Mouse (Mus musculus) myocyte (in vitro differentiated cells): ENCODE measurements around the gene Tas1r1.

ENCODE experiments used
- CEBPB ChIP-seq: IDR thresholded peaks from 2 replicates; pipeline ENCODE4 v1.6.1; 2011; ENCODE audit warnings: mild to moderate bottlenecking, moderate library complexity; ENCODE audit not compliant: poor library complexity, insufficient read depth, severe bottlenecking
- E2F4 ChIP-seq: IDR thresholded peaks from one replicate; pipeline ENCODE4 v1.6.1; 2011; ENCODE audit warnings: mild to moderate bottlenecking, control low read depth, moderate library complexity; ENCODE audit not compliant: insufficient read depth
- MAX ChIP-seq: IDR thresholded peaks from one replicate; pipeline ENCODE4 v1.6.1; 2011; ENCODE audit warnings: low read depth, mild to moderate bottlenecking, control low read depth
- MYOG ChIP-seq, 3 experiments: IDR thresholded peaks; one replicate each; pipeline ENCODE4 v1.6.1; 2011; ENCODE audit warnings: control low read depth in 2 of 3, low read depth in 2 of 3, mild to moderate bottlenecking in 2 of 3; ENCODE audit not compliant: insufficient read length in 2 of 3, control insufficient read depth in 1 of 3, insufficient read depth in 1 of 3
- POLR2A ChIP-seq: IDR thresholded peaks from one replicate; pipeline ENCODE4 v1.6.1; 2011; ENCODE audit warnings: low read depth, mild to moderate bottlenecking, control low read depth, moderate library complexity; ENCODE audit not compliant: insufficient read length
- REST ChIP-seq: IDR thresholded peaks from one replicate; pipeline ENCODE4 v1.6.1; 2011; ENCODE audit warnings: mild to moderate bottlenecking, control low read depth, moderate library complexity; ENCODE audit not compliant: insufficient read depth, insufficient read length
- SRF ChIP-seq: IDR thresholded peaks from one replicate; pipeline ENCODE4 v1.6.1; 2011; ENCODE audit warnings: low read depth; ENCODE audit not compliant: control insufficient read depth, insufficient read length
- TCF12 ChIP-seq: IDR thresholded peaks from one replicate; pipeline ENCODE4 v1.6.1; 2011; ENCODE audit warnings: mild to moderate bottlenecking, control low read depth; ENCODE audit not compliant: poor library complexity, insufficient read depth, severe bottlenecking
- USF1 ChIP-seq: IDR thresholded peaks from one replicate; pipeline ENCODE4 v1.6.1; 2011; ENCODE audit warnings: low read depth, mild to moderate bottlenecking, control low read depth, moderate library complexity

GRCm38 (mm10) chr4:152074548-152074947 is 36.2 kb upstream of the Tas1r1 start:
- TF ChIP-seq TCF12 (no peak), POLR2A (no peak), USF1 (no peak), MYOG (IDR thresholded peaks at IDR 0.05; ENCODE audit: control insufficient read depth in 1 of 3, insufficient read depth in 1 of 3, insufficient read length in 2 of 3, low read depth in 2 of 3) (no peak), MAX (no peak), REST (no peak), E2F4 (no peak), SRF (no peak), CEBPB (no peak)
